Mouse (Mus musculus) C2C12 (cell line): Measurements from ENCODE around the gene Flrt1.
A peak's percentile ranks its signal among the peaks of the same experiment; 100 is the strongest.

Source experiments
- CTCF ChIP-seq: IDR thresholded peaks from one replicate; pipeline ENCODE4 v1.5.1; 2011; ENCODE audit not compliant: control insufficient read depth, insufficient read depth, insufficient read length
- MAX ChIP-seq: IDR thresholded peaks from one replicate; pipeline ENCODE4 v1.6.1; 2011; ENCODE audit warnings: mild to moderate bottlenecking, control low read depth
- USF1 ChIP-seq: IDR thresholded peaks from one replicate; pipeline ENCODE4 v1.6.1; 2011; ENCODE audit warnings: low read depth, mild to moderate bottlenecking, control low read depth, moderate library complexity

DNA sequence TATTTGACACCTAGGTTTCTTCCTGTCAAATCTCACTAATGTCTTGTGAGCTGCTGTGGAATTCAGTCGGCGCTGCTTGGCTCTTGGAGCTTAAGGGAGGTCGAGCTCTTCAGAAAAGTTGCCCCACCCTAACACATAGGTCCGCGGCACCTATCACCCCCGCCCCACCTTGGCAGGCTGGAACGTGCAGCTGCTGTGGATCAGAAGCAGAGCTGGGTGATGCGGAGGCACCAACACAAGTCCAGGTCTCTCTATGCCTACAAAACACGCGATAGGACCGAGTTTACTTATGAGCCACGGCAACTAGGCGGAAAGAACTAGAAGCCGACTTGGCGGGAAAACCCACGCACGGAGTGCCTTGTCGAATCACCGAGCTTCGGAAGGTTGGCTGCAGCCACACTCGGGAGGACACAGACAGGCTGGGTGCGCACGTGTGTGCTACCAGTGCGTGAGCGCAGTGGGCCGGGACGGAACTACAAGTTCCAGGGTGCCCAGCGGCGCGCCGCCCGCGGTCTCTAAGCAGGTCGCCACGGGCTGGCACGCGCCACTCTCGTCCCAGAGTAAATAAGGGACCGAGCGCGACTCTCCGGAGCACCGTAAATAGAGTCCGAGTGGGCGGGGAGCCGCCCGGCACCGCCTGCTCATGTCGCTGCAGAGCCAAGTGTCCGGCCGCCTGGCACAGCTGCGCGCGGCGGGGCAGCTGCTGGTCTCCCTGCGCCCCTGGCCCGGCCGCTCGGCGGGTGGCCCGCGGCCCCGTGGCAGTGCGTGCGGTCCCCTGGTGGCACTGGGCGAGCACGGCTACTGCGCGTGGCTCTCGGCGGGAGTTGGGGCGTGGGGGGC is 49.1 kb downstream of the Flrt1 start, which contains the start of gene Macrod1:
- TF ChIP-seq CTCF: peak; percentile 10
- no peak for TF ChIP-seq USF1
- TF ChIP-seq MAX: peak; percentile 89
